Mouse (Mus musculus) kidney, postnatal 0 days (tissue): ENCODE measurements at regions not wholly inside any gene's neighbourhood (a gene's known extent, or its start where the extent isn't known, plus 50 kb on each side); places are given as distances from the start of the nearest gene placed in this dataset.
"Not testable (repeated sequence)": the region's sequence is repeated elsewhere in the genome, so short reads cannot be mapped to it uniquely, and the experiment has no call there.

Experiments used
- ATAC-seq: fragments of 200-750 bp; cut with Nextera tagmentation; replicated peaks from 2 replicates; pipeline ENCODE4 v1.8.0; 2017; ENCODE audit warnings: low read depth, moderate number of reproducible peaks, moderate TSS enrichment, moderate library complexity; ENCODE audit not compliant: low FRiP score
- DNase-seq: peaks from one replicate; pipeline ENCODE4 v3.0.0-alpha.2; 2016; ENCODE audit warnings: low spot score
- H3K27ac ChIP-seq: fragments of 300-500 bp; sonication (generic); 2 replicates; pipeline ENCODE4 v1.5.1; 2014; ENCODE audit warnings: mild to moderate bottlenecking
- H3K27me3 ChIP-seq: fragments of 300-500 bp; sonication (generic); 2 replicates; pipeline ENCODE4 v1.6.1; 2014; ENCODE audit warnings: low read length, mixed read lengths; ENCODE audit not compliant: insufficient read depth
- H3K36me3 ChIP-seq: fragments of 300-500 bp; sonication (generic); 2 replicates; pipeline ENCODE4 v1.6.1; 2014; ENCODE audit warnings: low read length, mixed read lengths; ENCODE audit not compliant: insufficient read depth
- H3K4me1 ChIP-seq: fragments of 300-500 bp; sonication (generic); replicated peaks from 2 replicates; pipeline ENCODE4 v1.6.1; 2014; ENCODE audit warnings: antibody characterized with exemption, low read length, mixed read lengths; ENCODE audit not compliant: insufficient read depth
- H3K4me2 ChIP-seq: fragments of 300-500 bp; sonication (generic); 2 replicates; pipeline ENCODE4 v1.6.1; 2014; ENCODE audit warnings: mild to moderate bottlenecking, low read length, moderate library complexity, mixed read lengths
- H3K4me3 ChIP-seq: fragments of 300-500 bp; sonication (generic); replicated peaks from 2 replicates; pipeline ENCODE4 v1.5.1; 2014; ENCODE audit warnings: low read depth, low read length
- H3K9ac ChIP-seq: fragments of 300-500 bp; sonication (generic); 2 replicates; pipeline ENCODE4 v1.6.1; 2014; ENCODE audit warnings: low read depth, low read length
- H3K9me3 ChIP-seq: fragments of 300-500 bp; sonication (generic); replicated peaks from 2 replicates; pipeline ENCODE4 v1.6.1; 2016; ENCODE audit warnings: low read length, inconsistent platforms, mixed read lengths
- CTCF ChIP-seq: IDR thresholded peaks from 2 replicates; pipeline ENCODE4 v1.5.1; 2016; ENCODE audit warnings: antibody characterized with exemption, low read depth, mild to moderate bottlenecking, moderate library complexity
- WGBS: fragments of 180-500 bp; shearing (Covaris S2); extraction: QIAGEN DNeasy Blood & Tissue Kit; methylation state at CpG from one replicate; pipeline ENCODE4 v1.1.7; 2014; 5-methylcytosine and 5-hydroxymethylcytosine counted together

GRCm38 (mm10) chr19:35493721-35494120, 563.6 kb downstream of the Htr7 start:
- no peaks in the 10 kb centered on the region for H3K27me3 ChIP-seq
- H3K4me1 ChIP-seq: no peaks in the 10 kb centered on the region
- H3K9me3 ChIP-seq: no peaks in the 10 kb centered on the region
- no peak for ATAC-seq
- H3K36me3 ChIP-seq: no peaks in the 10 kb centered on the region
- no peak overlapping the region for H3K4me3 ChIP-seq
- peak; percentile 54 for DNase-seq
- H3K27ac ChIP-seq: no peak overlapping the region
- no peak overlapping the region for H3K4me2 ChIP-seq
- no peak overlapping the region for H3K9ac ChIP-seq
- WGBS: 36% methylated on average over 4 of the region's 4 CpGs
- no peak for TF ChIP-seq CTCF

DNA sequence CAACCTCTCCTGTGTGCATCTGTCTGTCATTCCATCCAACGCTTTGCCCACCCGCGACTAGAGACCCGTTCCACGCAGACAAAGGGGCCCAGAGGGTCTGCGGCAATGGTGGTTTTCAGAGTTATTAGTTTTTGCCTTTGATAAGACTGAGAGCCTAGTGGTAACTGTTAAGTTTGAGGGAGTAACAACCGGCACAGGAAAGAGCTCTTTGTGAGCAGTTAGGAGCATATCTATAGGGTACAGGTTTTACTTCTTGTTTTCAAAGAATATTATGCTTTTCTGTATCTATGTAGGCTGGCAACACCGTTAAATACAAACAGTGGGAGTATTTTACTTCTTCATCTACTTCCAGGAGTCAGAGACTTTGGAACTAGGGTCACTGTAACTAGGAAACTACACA, 566.0 kb downstream of the Htr7 start:
- Histone ChIP-seq H3K27ac (no peak overlapping the region), H3K9me3 (no peaks in the 10 kb centered on the region), H3K4me3 (no peak overlapping the region), H3K27me3 (no peaks in the 10 kb centered on the region), H3K4me1 (no peaks in the 10 kb centered on the region), H3K4me2 (no peak overlapping the region), H3K9ac (no peak overlapping the region), H3K36me3 (no peaks in the 10 kb centered on the region)
- TF ChIP-seq CTCF: no peak
- 90% methylated on average over 8 of the region's 8 CpGs for WGBS
- ATAC-seq (no peak), DNase-seq (no peak)

DNA sequence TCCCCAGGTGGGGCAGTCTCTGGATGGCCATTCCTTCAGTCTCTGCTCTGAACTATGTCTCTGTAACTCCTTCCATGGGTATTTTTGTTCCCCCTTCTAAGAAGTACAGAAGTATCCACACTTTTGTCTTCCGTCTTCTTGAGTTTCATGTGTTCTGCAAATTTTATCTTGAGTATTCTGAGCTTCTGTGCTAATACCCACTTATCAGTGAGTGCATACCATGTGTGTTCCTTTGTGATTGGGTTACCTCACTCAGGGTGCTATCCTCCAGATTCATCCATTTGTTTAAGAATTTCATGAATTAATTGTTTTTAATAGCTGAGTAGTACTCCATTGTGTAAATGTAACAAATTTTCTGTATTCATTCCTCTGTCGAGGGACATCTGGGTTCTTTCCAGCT, 563.5 kb downstream of the Kif20b start:
- H3K9me3 ChIP-seq, ATAC-seq, DNase-seq, H3K9ac ChIP-seq, H3K4me1 ChIP-seq, H3K36me3 ChIP-seq, H3K4me2 ChIP-seq, H3K4me3 ChIP-seq, H3K27me3 ChIP-seq, H3K27ac ChIP-seq: not testable (repeated sequence)
- 86% methylated on average over 2 of the region's 2 CpGs for WGBS

- no peak for TF ChIP-seq CTCF
- DNase-seq (no peak), ATAC-seq (no peak)
- H3K4me2 ChIP-seq: no peak overlapping the region
- no peak overlapping the region for H3K9ac ChIP-seq
- no peaks in the 10 kb centered on the region for H3K9me3 ChIP-seq
- no peak overlapping the region for H3K27ac ChIP-seq
- no peaks in the 10 kb centered on the region for H3K36me3 ChIP-seq
- H3K4me1 ChIP-seq: no peaks in the 10 kb centered on the region
- no peak overlapping the region for H3K4me3 ChIP-seq
- H3K27me3 ChIP-seq: no peaks in the 10 kb centered on the region
- WGBS: 69% methylated on average over 1 of the region's 1 CpGs
These were observed 560.3 kb downstream of the Kif20b start for GRCm38 (mm10) chr19:35482469-35482868.

- H3K9me3 ChIP-seq: no peaks in the 10 kb centered on the region
- DNase-seq (no peak), ATAC-seq (no peak)
- H3K27ac ChIP-seq: no peak overlapping the region
- no peak overlapping the region for H3K4me2 ChIP-seq
- no peak overlapping the region for H3K4me3 ChIP-seq
- no peak for TF ChIP-seq CTCF
- H3K4me1 ChIP-seq: no peaks in the 10 kb centered on the region
- H3K9ac ChIP-seq: no peak overlapping the region
- H3K36me3 ChIP-seq: no peaks in the 10 kb centered on the region
- WGBS: 83% methylated on average over 3 of the region's 3 CpGs
- H3K27me3 ChIP-seq: no peaks in the 10 kb centered on the region
These were observed 531.8 kb downstream of the Kif20b start for GRCm38 (mm10) chr19:35453942-35454341.

- no peak for ATAC-seq
- 70% methylated on average over 5 of the region's 5 CpGs for whole genome bisulfite sequencing
- H3K9ac ChIP-seq: no peak overlapping the region
These were observed 520.3 kb downstream of the Kif20b start for GRCm38 (mm10) chr19:35442466-35442865.

GRCm38 (mm10) chr19:35438074-35438473, 515.9 kb downstream of the Kif20b start:
- Histone ChIP-seq H3K9ac (no peak overlapping the region), H3K9me3 (no peaks in the 10 kb centered on the region), H3K4me3 (no peak overlapping the region), H3K27ac (no peak overlapping the region), H3K4me1 (no peaks in the 10 kb centered on the region), H3K36me3 (no peaks in the 10 kb centered on the region), H3K27me3 (no peaks in the 10 kb centered on the region), H3K4me2 (no peak overlapping the region)
- ATAC-seq (no peak), DNase-seq (no peak)
- 48% methylated on average over 2 of the region's 2 CpGs for WGBS
- TF ChIP-seq CTCF: no peak

More at GRCm38 (mm10) chr19:35442466-35442865, 520.3 kb downstream of the Kif20b start:
- Histone ChIP-seq H3K9me3 (no peaks in the 10 kb centered on the region), H3K27ac (no peak overlapping the region), H3K4me3 (no peak overlapping the region), H3K4me1 (no peaks in the 10 kb centered on the region), H3K36me3 (no peaks in the 10 kb centered on the region), H3K27me3 (no peaks in the 10 kb centered on the region), H3K4me2 (no peak overlapping the region)
- TF ChIP-seq CTCF: no peak
- DNase-seq: no peak
